Mouse (Mus musculus) MEL (cell line): ENCODE results near the gene Rims3.

Experiments used
- CTCF ChIP-seq, 3 experiments: IDR thresholded peaks in 2 of 3; conservative IDR thresholded peaks in 1 of 3; 2 replicates each; pipeline ENCODE4 v1.5.1; 2011 to 2012; ENCODE audit warnings: low read length in 3 of 3, low read depth in 2 of 3, mild to moderate bottlenecking in 2 of 3, improper control_type of control experiment in 1 of 3, inconsistent platforms in 1 of 3, mixed read lengths in 1 of 3, moderate library complexity in 1 of 3; ENCODE audit not compliant: control insufficient read depth in 1 of 3, insufficient read depth in 1 of 3, poor library complexity in 1 of 3, severe bottlenecking in 1 of 3
- JUND ChIP-seq: IDR thresholded peaks from 2 replicates; pipeline ENCODE4 v1.6.1; 2011; ENCODE audit warnings: low read depth, mild to moderate bottlenecking, improper control_type of control experiment, low read length
- MEF2A ChIP-seq: IDR thresholded peaks from 2 replicates; pipeline ENCODE4 v1.6.1; 2014; ENCODE audit warnings: low read depth, mild to moderate bottlenecking, inconsistent platforms, low read length, improper control_type of control experiment; ENCODE audit not compliant: poor library complexity, insufficient replicate concordance, severe bottlenecking; ENCODE audit errors: extremely low read depth
- MYC ChIP-seq: IDR thresholded peaks from 2 replicates; pipeline ENCODE4 v1.6.1; 2011; ENCODE audit warnings: low read depth, mild to moderate bottlenecking, low read length, improper control_type of control experiment, moderate library complexity

GRCm38 (mm10) chr4:120831472-120831871 is 23.1 kb upstream of the Rims3 start, which contains the start of gene Nfyc:
- TF ChIP-seq MEF2A, result no peak
- no peak for TF ChIP-seq JUND
- no peak for TF ChIP-seq MYC
- TF ChIP-seq CTCF (IDR thresholded peaks at IDR 0.05 in 2 of 3, conservative IDR thresholded peaks at IDR 0.05 in 1 of 3; ENCODE audit: control insufficient read depth in 1 of 3, insufficient read depth in 1 of 3, low read depth in 2 of 3, low read length in 3 of 3, poor library complexity in 1 of 3, severe bottlenecking in 1 of 3), result no peak
